Mouse (Mus musculus) lung, adult 2 months (tissue): ENCODE measurements around the gene Olfr68.
"Not testable (repeated sequence)": the region's sequence is repeated elsewhere in the genome, so short reads cannot be mapped to it uniquely, and the experiment has no call there.

Experiments used
- CTCF ChIP-seq: fragments of 200-500 bp; IDR thresholded peaks from 2 replicates; pipeline ENCODE4 v1.5.1; 2011; ENCODE audit warnings: mild to moderate bottlenecking, low read length, control low read depth; ENCODE audit not compliant: insufficient read depth
- POLR2A ChIP-seq: fragments of 200-500 bp; IDR thresholded peaks from 2 replicates; pipeline ENCODE4 v1.6.1; 2011; ENCODE audit warnings: low read depth, mild to moderate bottlenecking, control low read depth, low read length, borderline replicate concordance; ENCODE audit errors: extremely low read depth

DNA sequence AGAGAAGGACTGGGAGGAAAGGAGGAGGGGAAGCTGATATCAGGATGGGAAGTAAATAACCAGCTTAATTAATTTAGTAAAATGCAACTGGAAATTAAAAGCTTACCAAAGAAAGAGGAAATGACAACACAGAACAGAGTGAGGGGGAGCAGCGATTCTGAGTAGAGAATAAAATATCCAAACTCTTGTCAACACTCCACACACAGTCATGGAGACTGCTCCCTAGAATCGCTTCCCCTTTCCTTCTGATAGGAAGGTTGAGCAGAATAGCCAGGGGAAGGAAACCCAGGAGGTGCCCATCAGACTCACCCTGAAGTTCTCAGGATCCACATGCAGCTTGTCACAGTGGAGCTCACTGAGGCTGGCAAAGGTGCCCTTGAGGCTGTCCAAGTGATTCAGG lies 47.6 kb upstream of the Olfr68 start:
- not testable (repeated sequence) for TF ChIP-seq CTCF, POLR2A
